Mouse (Mus musculus) liver, embryonic 14.5 days (tissue): ENCODE results near the gene Gm49380.

ENCODE experiments used
- CTCF ChIP-seq: IDR thresholded peaks from 2 replicates; pipeline ENCODE4 v1.5.1; 2016; ENCODE audit warnings: antibody characterized with exemption, low read depth, control low read depth
- EP300 ChIP-seq: IDR thresholded peaks from 2 replicates; pipeline ENCODE4 v1.6.1; 2016; ENCODE audit warnings: antibody characterized with exemption, low read depth

GRCm38 (mm10) chr9:44049381-44050165 lies 63.7 kb downstream of the Gm49380 start:
- TF ChIP-seq CTCF (no peak), EP300 (no peak)
